Mouse (Mus musculus) spleen, adult 2 months (tissue): ENCODE measurements around the gene Ezh1. TPM values are rescaled to one million over a fixed set of nuclear protein-coding genes. Genes with fewer than 3 reads are reported as not detected.

Source experiments
- DNase-seq, 2 experiments: peaks; one replicate each; pipeline versions ENCODE4 v3.0.0 to v3.0.0-alpha.2; 2012 to 2021; ENCODE audit warnings: low spot score in 2 of 2, low read depth in 1 of 2
- H3K27ac ChIP-seq: fragments of 200-500 bp; 2 replicates; pipeline ENCODE4 v1.5.1; 2012; ENCODE audit warnings: low read length, inconsistent platforms; ENCODE audit not compliant: insufficient read depth
- H3K27me3 ChIP-seq: fragments of 200-500 bp; 2 replicates; pipeline ENCODE4 v1.6.1; 2012; ENCODE audit warnings: mild to moderate bottlenecking, moderate library complexity, low read length, inconsistent platforms; ENCODE audit not compliant: control insufficient read depth, insufficient read depth
- H3K36me3 ChIP-seq: fragments of 200-500 bp; 2 replicates; pipeline ENCODE4 v1.6.1; 2012; ENCODE audit warnings: mild to moderate bottlenecking, low read length, inconsistent platforms; ENCODE audit not compliant: control insufficient read depth, insufficient read depth
- H3K4me1 ChIP-seq: fragments of 200-500 bp; 2 replicates; pipeline ENCODE4 v1.6.1; 2011; ENCODE audit warnings: inconsistent platforms; ENCODE audit not compliant: control insufficient read depth, insufficient read depth, insufficient read length
- H3K4me3 ChIP-seq: fragments of 200-500 bp; 2 replicates; pipeline ENCODE4 v1.5.1; 2011; ENCODE audit warnings: mild to moderate bottlenecking, inconsistent platforms; ENCODE audit not compliant: insufficient read depth, insufficient read length; ENCODE audit errors: extremely low read depth
- CTCF ChIP-seq: fragments of 200-500 bp; IDR thresholded peaks from 2 replicates; pipeline ENCODE4 v1.5.1; 2011; ENCODE audit warnings: mild to moderate bottlenecking, inconsistent platforms; ENCODE audit not compliant: insufficient read depth, insufficient read length, insufficient replicate concordance; ENCODE audit errors: extremely low read depth
- POLR2A ChIP-seq: fragments of 200-500 bp; IDR thresholded peaks from 2 replicates; pipeline ENCODE4 v1.6.1; 2011; ENCODE audit warnings: low read depth, low read length, inconsistent platforms
- WGBS: fragments of 180-500 bp; shearing (Covaris S2); methylation state at CpG from one replicate; pipeline ENCODE4 v1.1.7; 2018; 5-methylcytosine and 5-hydroxymethylcytosine counted together
- polyA plus RNA-seq: library from polyadenylated mRNA; depleted of rRNA; stranded (reverse); fragments of >200 nt; gene quantifications from 2 replicates; pipeline ENCODE4 v1.2.3, GENCODE M21; 2012

Ezh1 gene
- polyA plus RNA-seq, 1 experiment, result 30.9 TPM

- no peak overlapping the region for H3K27ac ChIP-seq
- TF ChIP-seq CTCF (no peak), POLR2A (no peak)
Measured at GRCm38 (mm10) chr11:101199555-101199954, 26.7 kb downstream of the Ezh1 start.

GRCm38 (mm10) chr11:101196175-101196574 is 30.1 kb downstream of the Ezh1 start:
- Histone ChIP-seq H3K27me3 (no peaks in the 10 kb centered on the region), H3K27ac (no peak overlapping the region), H3K4me1 (no peaks in the 10 kb centered on the region), H3K36me3 (peaks cover 23% of the 10 kb centered on the region), H3K4me3 (no peak overlapping the region)
- 91% methylated on average over 8 of the region's 8 CpGs for WGBS
- no peak for TF ChIP-seq CTCF
- TF ChIP-seq POLR2A, result no peak
- no peak for DNase-seq

More at GRCm38 (mm10) chr11:101199555-101199954, 26.7 kb downstream of the Ezh1 start:
- no peak overlapping the region for H3K4me3 ChIP-seq
- no peaks in the 10 kb centered on the region for H3K4me1 ChIP-seq
- H3K36me3 ChIP-seq, result peaks cover 35% of the 10 kb centered on the region
- DNase-seq, result no peak
- H3K27me3 ChIP-seq, result no peaks in the 10 kb centered on the region
- WGBS, result 71% methylated on average over 3 of the region's 3 CpGs

GRCm38 (mm10) chr11:101195571-101195970 is 30.7 kb downstream of the Ezh1 start:
- H3K27me3 ChIP-seq, result no peaks in the 10 kb centered on the region
- WGBS, result 78% methylated on average over 8 of the region's 8 CpGs
- TF ChIP-seq CTCF, result no peak
- H3K36me3 ChIP-seq, result peaks cover 22% of the 10 kb centered on the region
- H3K27ac ChIP-seq, result no peak overlapping the region
- no peak overlapping the region for H3K4me3 ChIP-seq
- DNase-seq, result no peak
- no peaks in the 10 kb centered on the region for H3K4me1 ChIP-seq

- Histone ChIP-seq H3K4me3 (no peak overlapping the region), H3K36me3 (peaks cover 19% of the 10 kb centered on the region), H3K27me3 (no peaks in the 10 kb centered on the region), H3K27ac (no peak overlapping the region), H3K4me1 (no peaks in the 10 kb centered on the region)
- TF ChIP-seq POLR2A, result no peak
- TF ChIP-seq CTCF, result no peak
- DNase-seq, result no peak
- whole genome bisulfite sequencing, result 40% methylated on average over 1 of the region's 1 CpGs
Measured at GRCm38 (mm10) chr11:101195101-101195500, 31.2 kb downstream of the Ezh1 start.

GRCm38 (mm10) chr11:101194643-101195042 is 31.6 kb downstream of the Ezh1 start:
- no peaks in the 10 kb centered on the region for H3K4me1 ChIP-seq
- TF ChIP-seq POLR2A (no peak), CTCF (no peak)
- peaks cover 16% of the 10 kb centered on the region for H3K36me3 ChIP-seq
- no peak overlapping the region for H3K4me3 ChIP-seq
- H3K27ac ChIP-seq, result no peak overlapping the region
- DNase-seq, result no peak
- no peaks in the 10 kb centered on the region for H3K27me3 ChIP-seq
- 74% methylated on average over 6 of the region's 6 CpGs for whole genome bisulfite sequencing

- no peak overlapping the region for H3K4me3 ChIP-seq
- no peak overlapping the region for H3K27ac ChIP-seq
- no peaks in the 10 kb centered on the region for H3K4me1 ChIP-seq
- H3K27me3 ChIP-seq, result no peaks in the 10 kb centered on the region
- WGBS, result 69% methylated on average over 5 of the region's 5 CpGs
- DNase-seq, result no peak
- H3K36me3 ChIP-seq, result peaks cover 14% of the 10 kb centered on the region
- TF ChIP-seq CTCF (no peak), POLR2A (no peak)
Measured at GRCm38 (mm10) chr11:101194137-101194536, 32.1 kb downstream of the Ezh1 start.

GRCm38 (mm10) chr11:101193076-101193475 is 33.2 kb downstream of the Ezh1 start:
- H3K27ac ChIP-seq, result no peak overlapping the region
- H3K36me3 ChIP-seq, result peaks cover 7% of the 10 kb centered on the region

More at GRCm38 (mm10) chr11:101193076-101193475, 33.2 kb downstream of the Ezh1 start:
- DNase-seq, result no peak
- WGBS, result 88% methylated on average over 7 of the region's 7 CpGs
- H3K27me3 ChIP-seq, result no peaks in the 10 kb centered on the region
- no peak overlapping the region for H3K4me3 ChIP-seq
- no peak for TF ChIP-seq CTCF
- TF ChIP-seq POLR2A, result no peak
- no peaks in the 10 kb centered on the region for H3K4me1 ChIP-seq
